Mouse (Mus musculus): Measurements from ENCODE around the gene Cd47.

- TF ChIP-seq CTCF (IDR thresholded peaks at IDR 0.05; ENCODE audit: borderline replicate concordance, insufficient read depth, low read length) (no peak), POLR2A (IDR thresholded peaks at IDR 0.05; ENCODE audit: low read depth, low read length) (no peak)
These were observed 58.8 kb downstream of the Cd47 start for GRCm38 (mm10) chr16:49858907-49859853.
